Mouse (Mus musculus) cerebellum, adult 9-11 months (tissue): ENCODE data around the gene Tmem132c.
"Not testable (repeated sequence)": the region's sequence is repeated elsewhere in the genome, so short reads cannot be mapped to it uniquely, and the experiment has no call there.

Experiments used
- DNase-seq: peaks from one replicate; pipeline ENCODE4 v3.0.0; 2022

The Tmem132c gene

GRCm38 (mm10) chr5:127347053-127347748, 105.6 kb downstream of the Tmem132c start:
- no peak for DNase-seq

GRCm38 (mm10) chr5:127349221-127350065, 107.8 kb downstream of the Tmem132c start:
- peak; percentile 91 for DNase-seq

- peak; percentile 47 for DNase-seq
Observed at GRCm38 (mm10) chr5:127353002-127353401, 111.4 kb downstream of the Tmem132c start.

- peak; percentile 78 for DNase-seq
Observed at GRCm38 (mm10) chr5:127355836-127356235, 114.2 kb downstream of the Tmem132c start.

- not testable (repeated sequence) for DNase-seq
Observed at GRCm38 (mm10) chr5:127357878-127358277, 116.3 kb downstream of the Tmem132c start.

- DNase-seq, result no peak
Observed at GRCm38 (mm10) chr5:127361145-127361544, 119.5 kb downstream of the Tmem132c start.

- no peak for DNase-seq
Observed at GRCm38 (mm10) chr5:127365061-127365460, 123.5 kb downstream of the Tmem132c start.

GRCm38 (mm10) chr5:127368191-127368590, 126.6 kb downstream of the Tmem132c start:
- DNase-seq, result no peak

GRCm38 (mm10) chr5:127369812-127370211, 128.2 kb downstream of the Tmem132c start:
- DNase-seq, result no peak

GRCm38 (mm10) chr5:127370503-127370902, 128.9 kb downstream of the Tmem132c start:
- no peak for DNase-seq

- DNase-seq, result no peak
Observed at GRCm38 (mm10) chr5:127374251-127374650, 132.6 kb downstream of the Tmem132c start.

- DNase-seq, result no peak
Observed at GRCm38 (mm10) chr5:127375654-127376053, 134.0 kb downstream of the Tmem132c start.

- no peak for DNase-seq
Observed at GRCm38 (mm10) chr5:127378521-127378920, 136.9 kb downstream of the Tmem132c start.

- DNase-seq, result peak; percentile 83
Observed at GRCm38 (mm10) chr5:127379351-127379750, 137.7 kb downstream of the Tmem132c start.

- DNase-seq, result peak; percentile 70
Observed at GRCm38 (mm10) chr5:127381216-127381615, 139.6 kb downstream of the Tmem132c start.

GRCm38 (mm10) chr5:127382571-127382970, 141.0 kb downstream of the Tmem132c start:
- no peak for DNase-seq

- no peak for DNase-seq
Observed at GRCm38 (mm10) chr5:127391187-127391586, 149.6 kb downstream of the Tmem132c start.

GRCm38 (mm10) chr5:127396889-127397288, 155.3 kb downstream of the Tmem132c start:
- no peak for DNase-seq

- DNase-seq, result no peak
Observed at GRCm38 (mm10) chr5:127398010-127398409, 156.4 kb downstream of the Tmem132c start.

GRCm38 (mm10) chr5:127405391-127406000, 163.9 kb downstream of the Tmem132c start:
- DNase-seq, result peak; percentile 81

GRCm38 (mm10) chr5:127406014-127406655, 164.5 kb downstream of the Tmem132c start:
- no peak for DNase-seq

- peak; percentile 79 for DNase-seq
Observed at GRCm38 (mm10) chr5:127416536-127416935, 174.9 kb downstream of the Tmem132c start.

- no peak for DNase-seq
Observed at GRCm38 (mm10) chr5:127423936-127424335, 182.3 kb downstream of the Tmem132c start.
